Mouse (Mus musculus) spleen, adult 2 months (tissue): ENCODE measurements around the gene Rnpep. TPM values are rescaled to one million over a fixed set of nuclear protein-coding genes. Genes with fewer than 3 reads are reported as not detected.
"Not testable (repeated sequence)": the region's sequence is repeated elsewhere in the genome, so short reads cannot be mapped to it uniquely, and the experiment has no call there.

ENCODE experiments used
- DNase-seq, 2 experiments: peaks; one replicate each; pipeline versions ENCODE4 v3.0.0 to v3.0.0-alpha.2; 2012 to 2021; ENCODE audit warnings: low spot score in 2 of 2, low read depth in 1 of 2
- H3K27ac ChIP-seq: fragments of 200-500 bp; 2 replicates; pipeline ENCODE4 v1.5.1; 2012; ENCODE audit warnings: low read length, inconsistent platforms; ENCODE audit not compliant: insufficient read depth
- H3K27me3 ChIP-seq: fragments of 200-500 bp; 2 replicates; pipeline ENCODE4 v1.6.1; 2012; ENCODE audit warnings: mild to moderate bottlenecking, moderate library complexity, low read length, inconsistent platforms; ENCODE audit not compliant: control insufficient read depth, insufficient read depth
- H3K36me3 ChIP-seq: fragments of 200-500 bp; 2 replicates; pipeline ENCODE4 v1.6.1; 2012; ENCODE audit warnings: mild to moderate bottlenecking, low read length, inconsistent platforms; ENCODE audit not compliant: control insufficient read depth, insufficient read depth
- H3K4me1 ChIP-seq: fragments of 200-500 bp; 2 replicates; pipeline ENCODE4 v1.6.1; 2011; ENCODE audit warnings: inconsistent platforms; ENCODE audit not compliant: control insufficient read depth, insufficient read depth, insufficient read length
- H3K4me3 ChIP-seq: fragments of 200-500 bp; 2 replicates; pipeline ENCODE4 v1.5.1; 2011; ENCODE audit warnings: mild to moderate bottlenecking, inconsistent platforms; ENCODE audit not compliant: insufficient read depth, insufficient read length; ENCODE audit errors: extremely low read depth
- CTCF ChIP-seq: fragments of 200-500 bp; IDR thresholded peaks from 2 replicates; pipeline ENCODE4 v1.5.1; 2011; ENCODE audit warnings: mild to moderate bottlenecking, inconsistent platforms; ENCODE audit not compliant: insufficient read depth, insufficient read length, insufficient replicate concordance; ENCODE audit errors: extremely low read depth
- POLR2A ChIP-seq: fragments of 200-500 bp; IDR thresholded peaks from 2 replicates; pipeline ENCODE4 v1.6.1; 2011; ENCODE audit warnings: low read depth, low read length, inconsistent platforms
- WGBS: fragments of 180-500 bp; shearing (Covaris S2); methylation state at CpG from one replicate; pipeline ENCODE4 v1.1.7; 2018; 5-methylcytosine and 5-hydroxymethylcytosine counted together
- polyA plus RNA-seq: library from polyadenylated mRNA; depleted of rRNA; stranded (reverse); fragments of >200 nt; gene quantifications from 2 replicates; pipeline ENCODE4 v1.2.3, GENCODE M21; 2012; rRNA removed

Gene Rnpep
- polyA plus RNA-seq, 1 experiment = 17.8 TPM

GRCm38 (mm10) chr1:135233961-135234360 lies 49.9 kb downstream of the Rnpep start:
- Histone ChIP-seq H3K27me3 (no peaks in the 10 kb centered on the region), H3K27ac (no peak overlapping the region), H3K4me1 (no peaks in the 10 kb centered on the region), H3K36me3 (no peaks in the 10 kb centered on the region), H3K4me3 (no peak overlapping the region)
- TF ChIP-seq POLR2A (no peak), CTCF (no peak)
- DNase-seq = no peak
- 90% methylated on average over 6 of the region's 6 CpGs for WGBS

DNA sequence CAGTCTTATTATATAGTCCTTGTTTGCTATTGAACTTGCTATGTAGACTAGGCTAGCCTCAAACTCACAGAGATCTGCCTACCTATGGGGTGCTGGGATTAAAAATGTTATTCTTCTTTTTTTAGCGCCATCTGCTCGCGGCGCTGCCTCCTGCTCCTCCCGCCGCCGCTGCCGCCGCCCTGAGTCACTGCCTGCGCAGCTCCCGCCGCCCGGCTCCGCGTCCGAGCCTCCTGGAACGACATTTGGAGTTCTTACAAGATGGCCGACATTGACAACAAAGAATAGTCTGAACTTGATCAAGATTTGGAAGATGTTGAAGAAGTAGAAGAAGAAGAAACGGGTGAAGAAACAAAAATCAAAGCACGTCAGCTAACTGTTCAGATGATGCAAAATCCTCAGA lies 52.0 kb downstream of the Rnpep start:
- not testable (repeated sequence) for DNase-seq, H3K4me1 ChIP-seq, H3K36me3 ChIP-seq, H3K27ac ChIP-seq, H3K27me3 ChIP-seq, H3K4me3 ChIP-seq
- WGBS = 82% methylated on average over 20 of the region's 20 CpGs

DNA sequence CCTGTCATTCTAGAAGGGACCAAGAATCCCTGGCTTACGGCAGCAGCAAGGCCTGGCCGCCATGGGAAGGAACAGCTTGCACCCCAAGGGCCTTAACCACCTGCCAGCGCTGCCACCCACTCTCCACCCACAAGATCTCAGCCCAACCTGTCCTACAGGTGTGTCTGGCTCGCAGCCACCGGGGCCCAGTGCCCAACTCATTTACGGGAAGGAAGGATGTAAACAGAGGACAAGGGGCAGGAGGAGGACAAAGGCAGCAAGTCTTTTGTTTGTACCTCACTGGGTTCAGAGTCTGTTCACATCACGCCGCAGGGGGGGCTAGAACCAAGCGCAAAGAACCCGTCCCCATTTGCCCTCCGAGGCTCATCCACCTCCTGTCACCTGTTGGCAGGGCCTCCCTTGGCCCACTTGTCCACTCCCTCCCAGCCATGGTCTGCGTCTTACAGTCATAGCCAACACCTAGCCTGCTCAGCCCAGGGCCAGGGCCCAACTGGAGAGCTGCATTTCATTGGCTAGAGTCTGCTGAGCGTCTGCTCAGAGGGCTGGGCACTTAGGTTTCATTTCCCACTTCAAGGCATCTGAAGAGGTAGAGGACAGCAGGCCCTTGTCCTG lies 56.4 kb downstream of the Rnpep start:
- 88% methylated on average over 13 of the region's 13 CpGs for WGBS
- H3K27ac ChIP-seq = no peak overlapping the region
- TF ChIP-seq POLR2A = no peak
- no peak for TF ChIP-seq CTCF
- no peak overlapping the region for H3K4me3 ChIP-seq
- no peaks in the 10 kb centered on the region for H3K36me3 ChIP-seq
- no peaks in the 10 kb centered on the region for H3K27me3 ChIP-seq
- no peak for DNase-seq
- H3K4me1 ChIP-seq = no peaks in the 10 kb centered on the region

GRCm38 (mm10) chr1:135224981-135225604 lies 58.8 kb downstream of the Rnpep start:
- Histone ChIP-seq H3K27ac (no peak overlapping the region), H3K36me3 (no peaks in the 10 kb centered on the region), H3K27me3 (no peaks in the 10 kb centered on the region), H3K4me3 (no peak overlapping the region), H3K4me1 (no peaks in the 10 kb centered on the region)
- WGBS = 74% methylated on average over 6 of the region's 6 CpGs
- TF ChIP-seq CTCF (no peak), POLR2A (no peak)
- no peak for DNase-seq

- 7% methylated on average over 3 of the region's 3 CpGs for WGBS
- Histone ChIP-seq H3K4me1 (no peaks in the 10 kb centered on the region), H3K4me3 (no peak overlapping the region), H3K27me3 (no peaks in the 10 kb centered on the region), H3K36me3 (no peaks in the 10 kb centered on the region), H3K27ac (no peak overlapping the region)
- DNase-seq = no peak
- no peak for TF ChIP-seq POLR2A
- no peak for TF ChIP-seq CTCF
Observed at GRCm38 (mm10) chr1:135224147-135224546, 59.7 kb downstream of the Rnpep start.

DNA sequence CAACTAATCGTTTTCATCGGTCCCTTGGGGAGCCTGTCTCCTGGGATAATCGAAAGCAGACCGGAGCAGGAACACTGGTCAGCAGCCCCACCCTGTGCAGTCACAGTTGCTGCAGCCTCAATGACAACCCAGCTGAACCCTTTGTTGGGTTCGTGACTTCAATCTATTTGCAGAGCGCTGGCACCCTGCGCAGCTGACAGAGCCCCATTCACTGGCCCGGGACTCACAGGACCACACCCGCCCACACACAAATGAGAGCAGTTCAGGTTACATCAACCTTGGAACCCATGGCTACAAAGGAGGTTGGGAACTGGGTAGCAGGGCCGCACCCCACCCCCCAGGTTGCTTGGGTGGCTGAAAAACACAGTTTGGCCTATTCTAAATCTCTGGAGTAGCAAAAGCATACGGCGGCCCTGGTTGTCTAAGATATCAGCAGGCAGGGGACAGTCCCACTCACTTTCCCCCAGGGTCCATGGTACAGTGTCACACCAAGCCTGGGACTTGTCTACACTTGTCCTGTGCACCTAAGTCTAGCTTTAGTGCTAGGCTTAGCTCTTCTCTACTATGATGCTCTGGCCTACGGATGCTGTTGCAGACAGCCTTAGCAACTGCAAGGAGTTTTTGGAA lies 66.2 kb downstream of the Rnpep start:
- Histone ChIP-seq H3K36me3 (no peaks in the 10 kb centered on the region), H3K4me3 (no peak overlapping the region), H3K27ac (no peak overlapping the region), H3K27me3 (no peaks in the 10 kb centered on the region), H3K4me1 (no peaks in the 10 kb centered on the region)
- 87% methylated on average over 13 of the region's 13 CpGs for WGBS
- TF ChIP-seq POLR2A (no peak), CTCF (no peak)
- DNase-seq = no peak

- 84% methylated on average over 9 of the region's 9 CpGs for WGBS
- TF ChIP-seq POLR2A (no peak), CTCF (no peak)
- Histone ChIP-seq H3K36me3 (no peaks in the 10 kb centered on the region), H3K4me1 (no peaks in the 10 kb centered on the region), H3K27me3 (no peaks in the 10 kb centered on the region), H3K27ac (no peak overlapping the region), H3K4me3 (no peak overlapping the region)
- no peak for DNase-seq
Observed at GRCm38 (mm10) chr1:135213772-135214640, 69.9 kb downstream of the Rnpep start.

Other genes with a start within 250 kb of the Rnpep start
- gene Lgr6, start 178.8 kb downstream of the Rnpep start, polyA plus RNA-seq = 0.21 and 0.47 TPM in 2 replicates
- 33.4 and 39.4 TPM in 2 replicates for gene Ptpn7, start 151.4 kb downstream of the Rnpep start, polyA plus RNA-seq
- 39.9 and 50.9 TPM in 2 replicates for gene Arl8a, start 137.3 kb downstream of the Rnpep start, polyA plus RNA-seq
- gene Gpr37l1, start 116.4 kb downstream of the Rnpep start, polyA plus RNA-seq = 0.16 and 0.20 TPM in 2 replicates
- 0.15 and 0.18 TPM in 2 replicates for gene Elf3, start 25.5 kb downstream of the Rnpep start, polyA plus RNA-seq
- gene Timm17a, start 29.7 kb upstream of the Rnpep start, polyA plus RNA-seq = 15.1 and 15.2 TPM in 2 replicates
- 2.2 and 2.5 TPM in 2 replicates for gene Lmod1, start 40.7 kb upstream of the Rnpep start, polyA plus RNA-seq
- 4.2 and 8.2 TPM in 2 replicates for gene Shisa4, start 91.2 kb upstream of the Rnpep start, polyA plus RNA-seq
- gene Ipo9, start 146.4 kb upstream of the Rnpep start, polyA plus RNA-seq = 55.6 and 60.1 TPM in 2 replicates